Mouse (Mus musculus) stomach, postnatal 0 days (tissue): ENCODE data around the gene Slc16a8. TPM values are rescaled to one million over a fixed set of nuclear protein-coding genes. Genes with fewer than 3 reads are reported as not detected.

Experiments used
- ATAC-seq: fragments of 200-750 bp; cut with Nextera tagmentation; 2 replicates; pipeline ENCODE4 v1.8.0; 2017; ENCODE audit not compliant: low FRiP score, low TSS enrichment
- DNase-seq: peaks from one replicate; pipeline ENCODE4 v3.0.0-alpha.2; 2016; ENCODE audit warnings: low spot score
- H3K27ac ChIP-seq: fragments of 300-500 bp; sonication (generic); replicated peaks from 2 replicates; pipeline ENCODE4 v1.5.1; 2014; ENCODE audit warnings: mild to moderate bottlenecking, control low read depth
- H3K27me3 ChIP-seq: fragments of 300-500 bp; sonication (generic); 2 replicates; pipeline ENCODE4 v1.6.1; 2014; ENCODE audit warnings: low read length; ENCODE audit not compliant: control insufficient read depth, insufficient read depth
- H3K36me3 ChIP-seq: fragments of 300-500 bp; sonication (generic); 2 replicates; pipeline ENCODE4 v1.6.1; 2014; ENCODE audit warnings: low read length, mixed read lengths; ENCODE audit not compliant: control insufficient read depth, insufficient read depth
- H3K4me1 ChIP-seq: fragments of 300-500 bp; sonication (generic); replicated peaks from 2 replicates; pipeline ENCODE4 v1.6.1; 2014; ENCODE audit warnings: antibody characterized with exemption; ENCODE audit not compliant: control insufficient read depth, insufficient read depth
- H3K4me2 ChIP-seq: fragments of 300-500 bp; sonication (generic); replicated peaks from 2 replicates; pipeline ENCODE4 v1.6.1; 2014; ENCODE audit warnings: low read depth, mild to moderate bottlenecking, control low read depth, moderate library complexity
- H3K4me3 ChIP-seq: fragments of 300-500 bp; sonication (generic); 2 replicates; pipeline ENCODE4 v1.5.1; 2014; ENCODE audit warnings: low read depth, low read length, control low read depth
- H3K9ac ChIP-seq: fragments of 300-500 bp; sonication (generic); 2 replicates; pipeline ENCODE4 v1.6.1; 2014; ENCODE audit warnings: mild to moderate bottlenecking, low read length, control low read depth, mixed read lengths
- H3K9me3 ChIP-seq: fragments of 300-500 bp; sonication (generic); 2 replicates; pipeline ENCODE4 v1.6.1; 2016; ENCODE audit warnings: low read length; ENCODE audit not compliant: control insufficient read depth
- CTCF ChIP-seq: IDR thresholded peaks from 2 replicates; pipeline ENCODE4 v1.5.1; 2016; ENCODE audit warnings: antibody characterized with exemption, low read depth, mild to moderate bottlenecking, moderate library complexity
- EP300 ChIP-seq: optimal IDR thresholded peaks from 2 replicates; pipeline ENCODE3; 2016; ENCODE audit warnings: antibody characterized with exemption
- WGBS: fragments of 180-500 bp; shearing (Covaris S2); extraction: QIAGEN DNeasy Blood & Tissue Kit; methylation state at CpG from one replicate; pipeline ENCODE4 v1.1.7; 2014; 5-methylcytosine and 5-hydroxymethylcytosine counted together
- polyA plus RNA-seq: library from polyadenylated mRNA; unstranded; fragments of >200 nt; fragmentation: Nextera tagmentation; extraction: Ambion mirVana; gene quantifications from 2 replicates; pipeline ENCODE4 v1.2.1, GENCODE M21; 2015

Gene Slc16a8
- polyA plus RNA-seq, 1 experiment from 2014 or later: 0.12 TPM

GRCm38 (mm10) chr15:79282434-79282833 is 27.9 kb upstream of the Slc16a8 start:
- Histone ChIP-seq H3K9ac (no peak overlapping the region), H3K4me1 (peaks cover 4% of the 10 kb centered on the region; the same call in 1 of the 2 replicates), H3K36me3 (no peaks in the 10 kb centered on the region; the same call in 1 of the 2 replicates), H3K27me3 (no peaks in the 10 kb centered on the region), H3K27ac (peak overlapping the region; percentile 70), H3K4me2 (no peak overlapping the region), H3K9me3 (no peaks in the 10 kb centered on the region), H3K4me3 (no peak overlapping the region)
- ATAC-seq (peak; percentile 14; the same call in 1 of the 2 replicates), DNase-seq (peak; percentile 48)
- whole genome bisulfite sequencing: 52% methylated on average over 5 of the region's 5 CpGs
- no peak for TF ChIP-seq EP300
- TF ChIP-seq CTCF: no peak

DNA sequence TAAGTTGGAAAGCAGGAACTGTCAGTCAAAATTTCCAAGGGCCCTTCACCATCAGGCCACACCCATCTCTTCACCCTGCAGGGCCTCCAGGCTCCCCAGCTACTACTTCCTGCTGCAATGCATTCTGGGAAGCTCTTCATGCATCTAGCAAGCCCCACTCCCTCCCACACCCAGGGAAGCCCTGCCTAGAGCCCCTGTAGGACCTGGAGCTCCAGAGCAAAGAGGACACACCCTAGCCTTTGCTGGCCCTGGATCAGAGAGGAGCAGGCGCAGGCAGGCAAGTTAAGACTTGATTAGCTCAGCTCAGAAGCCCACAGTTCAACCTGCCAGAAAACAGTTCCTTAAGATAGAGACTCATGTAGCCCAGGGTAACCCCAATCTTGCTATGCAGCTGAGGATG is 26.8 kb upstream of the Slc16a8 start:
- H3K36me3 ChIP-seq: no peaks in the 10 kb centered on the region; the same call in 1 of the 2 replicates
- H3K9me3 ChIP-seq: no peaks in the 10 kb centered on the region
- no peak for TF ChIP-seq CTCF
- TF ChIP-seq EP300: no peak
- peak overlapping the region; percentile 61 for H3K27ac ChIP-seq
- H3K9ac ChIP-seq: no peak overlapping the region
- DNase-seq: peak; percentile 84
- H3K4me1 ChIP-seq: peaks cover 4% of the 10 kb centered on the region; the same call in 1 of the 2 replicates
- peak; percentile 87 for ATAC-seq
- WGBS: 24% methylated on average over 1 of the region's 1 CpGs
- no peak overlapping the region for H3K4me2 ChIP-seq
- H3K4me3 ChIP-seq: no peak overlapping the region
- no peaks in the 10 kb centered on the region for H3K27me3 ChIP-seq

DNA sequence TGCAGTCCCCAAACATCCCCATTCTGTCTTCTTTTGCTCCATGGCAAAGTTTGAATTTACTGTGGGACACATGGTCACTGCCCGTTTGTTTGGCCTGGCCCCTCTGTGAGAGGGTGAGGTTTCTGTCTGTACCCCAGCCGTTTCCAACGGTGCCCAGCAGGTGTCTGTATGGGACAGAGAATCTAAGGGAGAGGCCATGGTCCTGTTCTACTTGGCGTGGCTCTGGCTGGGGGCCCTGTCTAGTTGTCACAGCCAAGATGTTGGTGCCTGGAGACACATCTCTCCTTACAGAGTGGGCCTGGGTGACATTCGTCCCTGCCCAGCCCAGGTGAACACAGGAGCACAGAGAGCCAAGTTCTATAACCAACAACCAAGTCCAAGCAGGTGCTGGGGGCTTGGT is 26.3 kb upstream of the Slc16a8 start:
- peak overlapping the region; percentile 3 for H3K27ac ChIP-seq
- H3K4me2 ChIP-seq: no peak overlapping the region
- WGBS: 55% methylated on average over 5 of the region's 5 CpGs
- no peak overlapping the region for H3K4me3 ChIP-seq
- H3K36me3 ChIP-seq: no peaks in the 10 kb centered on the region
- H3K9ac ChIP-seq: no peak overlapping the region
- no peaks in the 10 kb centered on the region for H3K9me3 ChIP-seq
- no peak for TF ChIP-seq EP300
- TF ChIP-seq CTCF: peak; percentile 67
- peaks cover 4% of the 10 kb centered on the region; the same call in 1 of the 2 replicates for H3K4me1 ChIP-seq
- H3K27me3 ChIP-seq: no peaks in the 10 kb centered on the region
- DNase-seq: no peak
- ATAC-seq: 0 out of 2 replicates have a peak, but pooled peaks have one; percentile 5

- DNase-seq (no peak), ATAC-seq (no peak)
- no peaks in the 10 kb centered on the region for H3K27me3 ChIP-seq
- H3K4me2 ChIP-seq: no peak overlapping the region
- 33% methylated on average over 6 of the region's 6 CpGs for WGBS
- peaks cover 4% of the 10 kb centered on the region; the same call in 1 of the 2 replicates for H3K4me1 ChIP-seq
- no peak overlapping the region for H3K9ac ChIP-seq
- H3K4me3 ChIP-seq: no peak overlapping the region
- H3K27ac ChIP-seq: no peak overlapping the region
- H3K9me3 ChIP-seq: no peaks in the 10 kb centered on the region
- peak; percentile 73 for TF ChIP-seq CTCF
- no peak for TF ChIP-seq EP300
- H3K36me3 ChIP-seq: no peaks in the 10 kb centered on the region
These were observed 25.6 kb upstream of the Slc16a8 start for GRCm38 (mm10) chr15:79280209-79280608.

DNA sequence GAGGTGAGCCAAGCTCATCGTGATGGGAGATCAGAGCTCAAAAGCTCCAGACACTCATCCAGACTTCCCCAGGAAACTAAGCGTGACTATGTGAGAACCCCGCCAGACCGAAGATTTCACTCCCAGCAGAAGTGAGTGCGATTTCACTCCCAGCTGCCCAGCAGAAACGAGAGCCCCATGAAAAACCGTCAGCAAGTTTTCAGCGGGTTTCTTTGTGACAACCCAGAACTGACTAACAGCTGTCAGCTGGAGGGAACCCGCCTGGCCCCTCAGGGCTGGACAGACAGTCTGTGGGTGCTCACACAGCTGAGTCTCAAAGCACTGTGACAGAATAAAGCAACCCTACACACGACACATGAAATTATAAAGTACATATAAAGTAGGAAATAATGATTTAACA is 23.2 kb upstream of the Slc16a8 start:
- DNase-seq (no peak), ATAC-seq (no peak)
- H3K27me3 ChIP-seq: no peaks in the 10 kb centered on the region
- TF ChIP-seq EP300 (no peak), CTCF (no peak)
- 61% methylated on average over 10 of the region's 10 CpGs for WGBS
- H3K4me1 ChIP-seq: peaks cover 4% of the 10 kb centered on the region; the same call in 1 of the 2 replicates
- H3K27ac ChIP-seq: no peak overlapping the region
- no peak overlapping the region for H3K4me3 ChIP-seq
- H3K9ac ChIP-seq: no peak overlapping the region
- no peaks in the 10 kb centered on the region for H3K36me3 ChIP-seq
- no peaks in the 10 kb centered on the region for H3K9me3 ChIP-seq
- H3K4me2 ChIP-seq: no peak overlapping the region

- no peak overlapping the region for H3K4me3 ChIP-seq
- H3K36me3 ChIP-seq: no peaks in the 10 kb centered on the region
- no peak overlapping the region for H3K9ac ChIP-seq
- ATAC-seq: no peak
- H3K4me2 ChIP-seq: no peak overlapping the region
- TF ChIP-seq CTCF (no peak), EP300 (no peak)
- DNase-seq: no peak
- H3K27ac ChIP-seq: no peak overlapping the region
- H3K4me1 ChIP-seq: peaks cover 4% of the 10 kb centered on the region
- no peaks in the 10 kb centered on the region for H3K27me3 ChIP-seq
- no peaks in the 10 kb centered on the region for H3K9me3 ChIP-seq
- 73% methylated on average over 10 of the region's 10 CpGs for WGBS
These were observed 18.5 kb upstream of the Slc16a8 start for GRCm38 (mm10) chr15:79273020-79273419.
